Mouse (Mus musculus) bone marrow macrophage, adult 2 months (primary cell): ENCODE results near the gene Rpl3.

ENCODE experiments used
- CTCF ChIP-seq: IDR thresholded peaks from 2 replicates; pipeline ENCODE4 v1.5.1; 2012; ENCODE audit warnings: low read depth, mild to moderate bottlenecking, low read length, moderate library complexity
- POLR2A ChIP-seq: IDR thresholded peaks from 2 replicates; pipeline ENCODE4 v1.6.1; 2012; ENCODE audit warnings: mild to moderate bottlenecking, low read depth, low read length, borderline replicate concordance

DNA sequence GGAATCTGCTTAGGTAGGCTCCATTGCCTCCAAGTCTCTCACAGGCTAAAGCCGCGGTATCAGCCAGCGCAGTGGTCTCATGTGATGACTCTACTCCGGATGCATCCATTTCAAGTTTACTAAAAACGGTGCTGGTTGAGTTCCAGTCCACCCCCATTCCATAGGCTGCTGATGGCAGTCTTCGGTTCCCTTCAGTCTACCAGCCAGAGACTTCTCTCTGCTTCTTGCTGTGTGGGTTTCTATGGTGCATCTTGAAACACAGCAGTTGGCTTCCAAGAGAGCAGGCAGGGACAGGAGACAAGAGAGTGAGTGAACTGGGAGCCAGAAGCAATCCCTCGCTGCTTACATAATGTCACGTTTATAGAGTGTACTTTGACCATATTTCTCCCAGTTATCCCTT is 15.5 kb upstream of the Rpl3 start:
- TF ChIP-seq CTCF, result no peak
- no peak for TF ChIP-seq POLR2A
